Mouse (Mus musculus): ENCODE results near the gene Thsd7b.

Gene Thsd7b

GRCm38 (mm10) chr1:129532206-129532605, 259.1 kb downstream of the Thsd7b start:
- DNase-seq: no peak

- DNase-seq: no peak
Measured at GRCm38 (mm10) chr1:129538508-129538907, 265.4 kb downstream of the Thsd7b start.

GRCm38 (mm10) chr1:129538970-129539369, 265.9 kb downstream of the Thsd7b start:
- DNase-seq: no peak

- DNase-seq: no peak
Measured at GRCm38 (mm10) chr1:129540751-129541150, 267.6 kb downstream of the Thsd7b start.

- DNase-seq: no peak
Measured at GRCm38 (mm10) chr1:129542563-129543146, 269.6 kb downstream of the Thsd7b start.

- DNase-seq: no peak
Measured at GRCm38 (mm10) chr1:129543169-129543568, 270.1 kb downstream of the Thsd7b start.

GRCm38 (mm10) chr1:129558054-129558453, 285.0 kb downstream of the Thsd7b start:
- DNase-seq: no peak

- no peak for DNase-seq
Measured at GRCm38 (mm10) chr1:129559137-129559536, 286.0 kb downstream of the Thsd7b start.

GRCm38 (mm10) chr1:129559812-129560211, 286.7 kb downstream of the Thsd7b start:
- no peak for DNase-seq

GRCm38 (mm10) chr1:129562707-129563106, 289.6 kb downstream of the Thsd7b start:
- no peak for DNase-seq

- no peak for DNase-seq
Measured at GRCm38 (mm10) chr1:129570522-129570921, 297.4 kb downstream of the Thsd7b start.

GRCm38 (mm10) chr1:129579955-129580354, 306.9 kb downstream of the Thsd7b start:
- DNase-seq: no peak

GRCm38 (mm10) chr1:129586635-129587034, 313.5 kb downstream of the Thsd7b start:
- no peak for DNase-seq

- DNase-seq: no peak
Measured at GRCm38 (mm10) chr1:129589366-129590002, 316.4 kb downstream of the Thsd7b start.

- no peak for DNase-seq
Measured at GRCm38 (mm10) chr1:129595447-129595846, 322.3 kb downstream of the Thsd7b start.

GRCm38 (mm10) chr1:129600933-129601332, 327.8 kb downstream of the Thsd7b start:
- DNase-seq: no peak

- DNase-seq: no peak
Measured at GRCm38 (mm10) chr1:129602284-129602683, 329.2 kb downstream of the Thsd7b start.

GRCm38 (mm10) chr1:129608395-129608794, 335.3 kb downstream of the Thsd7b start:
- no peak for DNase-seq

GRCm38 (mm10) chr1:129616080-129616479, 343.0 kb downstream of the Thsd7b start:
- no peak for DNase-seq

GRCm38 (mm10) chr1:129619440-129620301, 346.6 kb downstream of the Thsd7b start:
- no peak for DNase-seq

GRCm38 (mm10) chr1:129624519-129624918, 351.4 kb downstream of the Thsd7b start:
- no peak for DNase-seq

GRCm38 (mm10) chr1:129635146-129635545, 362.0 kb downstream of the Thsd7b start:
- no peak for DNase-seq

- no peak for DNase-seq
Measured at GRCm38 (mm10) chr1:129644252-129644861, 371.3 kb downstream of the Thsd7b start.
